Mouse (Mus musculus) granulocyte monocyte progenitor cell, adult 5-6 weeks (primary cell): ENCODE measurements around the gene Tirap. TPM values are rescaled to one million over a fixed set of nuclear protein-coding genes. Genes with fewer than 3 reads are reported as not detected.
"Not testable (repeated sequence)": the region's sequence is repeated elsewhere in the genome, so short reads cannot be mapped to it uniquely, and the experiment has no call there.

Source experiments
- ATAC-seq: replicated peaks from 2 replicates; pipeline ENCODE4 v1.8.0; 2016; ENCODE audit warnings: mild to moderate bottlenecking, moderate TSS enrichment, inconsistent platforms; ENCODE audit not compliant: poor library complexity, severe bottlenecking
- total RNA-seq, 2 experiments: library from RNA; stranded (forward) in 1 of 2; stranded (reverse) in 1 of 2; fragments of 200-712, 200-1000 nt in 1 of 2; fragments of >200 nt in 1 of 2; fragmentation: Nextera tagmentation in 1 of 2; gene quantifications; 2 replicates each; pipeline ENCODE4 v1.2.3; 2014 to 2017

The Tirap gene
- total RNA-seq, 2 experiments from 2014 or later: 10.2 to 12.5 TPM

DNA sequence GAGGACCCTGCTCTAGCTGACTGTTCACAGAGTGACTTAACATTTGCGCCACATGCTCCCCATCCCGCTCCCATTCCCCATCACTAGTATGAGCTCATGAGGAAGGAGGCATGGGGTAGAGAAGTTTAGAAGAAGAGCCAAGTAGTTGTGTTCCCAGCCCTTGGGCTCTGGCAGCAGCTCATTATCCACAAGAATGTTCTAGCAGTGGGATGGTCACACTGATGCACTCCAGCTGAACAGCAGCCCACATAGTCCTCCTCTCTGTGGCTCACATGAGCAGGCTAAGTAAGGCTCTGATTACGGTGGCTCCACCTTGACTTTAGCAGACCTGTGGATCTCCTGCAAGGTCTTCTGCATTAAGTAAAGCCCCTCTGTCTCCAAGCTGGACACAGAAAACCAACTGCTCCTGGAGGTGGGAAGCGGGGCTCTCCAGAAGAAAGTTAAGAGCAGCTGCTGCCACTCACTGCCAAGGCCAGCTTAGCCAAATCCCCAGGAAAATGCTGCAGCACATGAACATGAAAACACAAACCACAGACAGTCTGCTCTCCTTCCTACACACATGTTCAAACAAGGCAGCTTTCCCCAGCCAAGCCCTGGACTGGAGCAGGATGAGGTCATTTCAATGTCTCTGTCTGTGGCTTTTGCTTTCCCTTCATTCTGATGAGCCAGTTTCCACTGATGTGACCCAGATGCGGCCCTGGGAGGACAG lies 43.9 kb downstream of the Tirap start:
- no peak for ATAC-seq

DNA sequence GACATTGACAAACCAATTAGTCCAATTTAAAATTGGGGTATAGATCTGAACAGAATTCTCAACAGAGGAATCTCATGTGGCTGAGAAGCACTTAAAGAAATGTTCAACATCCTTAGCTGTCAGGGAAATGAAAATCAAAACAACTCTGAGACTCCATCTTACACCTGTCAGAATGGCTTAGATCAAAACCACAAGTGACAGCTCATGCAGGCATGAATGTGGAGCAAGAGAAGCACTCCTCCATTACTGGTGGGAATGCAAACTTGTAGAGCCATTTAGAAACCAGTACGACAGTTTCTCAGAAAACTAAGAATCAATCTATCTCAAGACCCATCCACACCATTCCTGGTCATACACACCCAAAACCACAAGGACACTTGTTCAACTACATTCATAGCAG lies 47.2 kb downstream of the Tirap start:
- no peak for ATAC-seq

DNA sequence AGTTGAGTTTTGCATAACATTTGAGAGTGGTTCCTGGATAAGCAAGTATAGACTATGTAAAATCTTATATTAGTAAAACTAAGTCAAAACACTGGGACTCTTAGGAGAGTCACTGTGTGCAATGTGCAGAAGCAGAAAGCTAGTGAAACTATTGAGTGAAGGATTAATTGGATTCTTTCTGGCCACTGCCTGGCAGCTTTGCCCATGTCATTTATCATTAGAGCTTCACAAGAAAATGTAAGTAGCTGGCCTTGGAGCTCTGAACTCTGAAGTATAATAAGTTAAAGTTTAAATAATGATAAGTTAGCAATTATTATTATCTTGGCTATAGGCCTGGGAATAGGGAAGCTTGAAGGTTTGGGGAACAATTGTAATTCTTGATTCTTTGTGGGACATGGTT lies 51.3 kb downstream of the Tirap start:
- ATAC-seq: not testable (repeated sequence)

DNA sequence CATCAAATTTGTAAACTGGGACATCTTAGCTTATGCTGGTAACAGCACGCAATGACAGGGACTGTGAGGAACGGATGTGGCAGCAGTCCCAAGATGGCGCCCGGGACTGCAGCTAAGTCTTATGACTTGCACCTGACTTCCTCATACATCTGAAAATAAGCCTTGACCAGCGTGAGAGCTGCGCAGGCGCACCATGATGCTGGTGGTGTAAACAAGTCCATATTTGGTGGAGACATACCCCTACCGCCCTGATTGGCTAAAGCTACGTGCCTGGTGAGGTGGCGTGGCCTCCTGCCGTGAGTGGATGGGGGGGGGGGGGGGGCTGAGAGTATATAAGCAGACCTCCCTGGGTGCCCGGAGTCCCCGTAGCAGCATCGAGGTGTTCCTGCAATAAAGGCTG lies 52.8 kb downstream of the Tirap start:
- not testable (repeated sequence) for ATAC-seq

DNA sequence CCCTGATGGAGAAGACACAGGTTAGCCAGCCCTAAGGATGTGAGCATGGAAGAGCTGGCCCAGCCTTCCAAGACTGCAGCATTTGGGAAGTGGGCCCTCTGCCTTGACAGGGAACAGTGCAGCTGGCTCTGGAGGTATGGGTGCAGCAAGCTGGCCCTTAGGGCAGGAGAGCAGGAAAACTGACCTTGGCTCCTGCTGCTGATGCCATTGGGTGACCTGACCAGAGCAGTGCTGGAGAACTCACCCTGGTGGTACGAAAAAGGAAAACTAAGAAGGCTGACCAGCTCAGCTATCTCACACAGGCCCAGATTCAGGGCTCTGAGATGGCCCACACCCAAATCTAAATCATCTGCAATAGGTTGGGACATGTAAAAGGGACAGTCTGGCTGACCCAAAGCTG lies 54.3 kb downstream of the Tirap start:
- ATAC-seq: no peak

DNA sequence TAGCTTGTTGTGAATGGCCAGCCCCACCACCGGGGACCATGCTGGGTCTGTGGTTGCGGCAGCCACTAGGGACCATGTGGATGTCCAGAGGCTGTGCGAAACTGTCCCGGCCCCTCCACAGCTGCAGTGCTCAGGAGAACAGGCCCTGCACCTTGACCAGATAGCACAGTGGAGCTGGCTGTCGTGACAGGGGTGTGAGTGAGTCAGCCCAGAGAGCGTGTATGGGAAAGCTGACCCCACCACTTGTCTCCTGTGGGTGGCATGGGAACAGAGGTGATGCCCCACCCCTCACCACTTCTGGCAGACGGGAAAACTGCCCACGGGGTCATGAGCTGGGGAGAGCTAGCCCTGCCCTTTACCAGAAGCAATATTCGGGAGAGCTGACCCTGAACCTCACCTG lies 55.0 kb downstream of the Tirap start:
- ATAC-seq: no peak

DNA sequence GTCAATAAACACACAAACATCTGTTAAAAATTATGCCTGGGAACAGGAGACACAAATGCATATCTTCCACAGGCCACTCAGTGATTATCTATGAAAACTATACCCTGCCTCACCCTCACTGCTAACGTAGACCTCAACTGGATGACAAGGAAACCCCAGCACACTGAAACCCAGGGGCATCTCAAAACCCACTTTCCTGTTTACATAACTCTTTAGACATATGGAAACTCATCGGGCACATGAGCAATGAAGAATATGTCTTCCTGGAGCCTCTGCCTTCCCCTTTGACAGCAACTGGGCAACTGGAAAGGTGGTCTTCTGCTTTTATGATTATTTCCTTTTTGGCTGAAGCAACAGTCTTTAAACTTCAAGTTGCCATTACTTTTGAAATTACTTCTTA lies 57.9 kb downstream of the Tirap start:
- peak; percentile 79 for ATAC-seq

DNA sequence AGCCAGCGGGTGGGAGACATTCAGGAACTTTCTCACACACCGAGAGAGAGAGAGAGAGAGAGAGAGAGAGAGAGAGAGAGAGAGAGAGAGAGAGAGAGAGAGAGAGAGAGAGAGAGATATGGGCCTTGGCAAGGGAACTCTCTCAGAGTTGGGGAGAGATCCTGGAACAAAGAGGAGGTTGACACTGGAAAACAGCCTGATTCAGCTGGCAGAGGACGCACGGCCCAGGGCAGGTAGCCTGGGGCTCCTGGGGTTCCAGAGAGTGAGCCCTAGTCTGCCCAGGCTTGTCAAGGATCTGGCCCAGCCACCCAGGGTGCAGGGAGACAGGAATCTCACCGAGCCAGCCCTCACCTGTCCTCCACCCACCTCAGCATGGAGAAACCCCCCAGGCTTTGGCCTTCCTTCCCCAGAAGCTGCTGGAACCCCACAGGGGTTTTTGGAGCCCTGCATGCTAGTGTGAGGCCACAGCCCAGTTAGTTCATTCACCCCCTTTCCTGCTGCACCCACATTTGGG lies 60.8 kb downstream of the Tirap start:
- no peak for ATAC-seq

DNA sequence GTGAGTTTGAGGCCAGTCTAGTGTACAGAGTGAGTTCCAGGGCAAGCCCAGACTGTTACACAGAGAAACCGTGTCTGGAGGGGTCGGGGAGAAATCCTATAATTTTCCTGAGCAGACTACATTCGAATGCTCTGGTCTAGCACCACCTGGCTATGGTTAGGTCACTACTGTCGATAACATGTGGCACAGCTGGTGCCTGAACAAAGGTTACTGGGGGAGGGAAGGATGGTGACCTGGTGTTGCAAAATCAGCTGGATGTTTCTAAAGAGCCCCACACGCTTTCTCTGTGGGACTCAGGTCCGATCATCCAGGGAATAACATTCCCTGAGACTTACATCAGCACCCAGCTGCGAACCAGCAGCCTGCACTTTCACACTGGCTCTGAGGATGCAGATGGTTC lies 62.1 kb downstream of the Tirap start:
- ATAC-seq: no peak; the same call in 1 of the 2 replicates

DNA sequence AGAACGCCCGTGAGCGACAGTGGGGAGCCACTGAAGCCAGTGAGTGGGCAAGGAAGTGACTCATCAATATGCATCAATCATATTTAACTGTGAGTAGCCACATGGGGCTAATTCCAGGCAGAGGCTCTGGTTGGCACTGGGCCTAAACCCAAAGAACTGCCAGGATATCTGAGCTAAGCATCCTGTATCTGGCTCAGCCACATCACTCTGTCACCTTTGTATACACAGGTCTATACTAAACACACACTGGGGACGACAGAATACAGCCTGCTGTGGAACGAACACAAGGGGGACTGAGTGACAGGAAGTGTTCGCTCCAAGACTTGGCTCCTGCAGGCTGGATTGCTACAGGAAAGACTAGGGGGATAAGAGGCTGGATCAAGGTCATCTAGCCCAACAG lies 64.5 kb downstream of the Tirap start:
- ATAC-seq: no peak; the same call in 1 of the 2 replicates

Other genes with a start within 250 kb of the Tirap start
- 39.2 and 44.6 TPM in 2 replicates for gene St3gal4, start 81.0 kb downstream of the Tirap start, total RNA-seq (2014; fragmentation: Nextera tagmentation)
- 35.6 and 41.8 TPM in 2 replicates for gene St3gal4, start 81.0 kb downstream of the Tirap start, total RNA-seq (2017)
- gene Dcps, start 24.2 kb downstream of the Tirap start, total RNA-seq (2014; fragmentation: Nextera tagmentation): 68.1 and 71.8 TPM in 2 replicates
- gene Dcps, start 24.2 kb downstream of the Tirap start, total RNA-seq (2017): 61.8 and 66.6 TPM in 2 replicates
- gene Srpr, start 116 bp downstream of the Tirap start, total RNA-seq (2014; fragmentation: Nextera tagmentation): 71.1 and 86.8 TPM in 2 replicates
- gene Srpr, start 116 bp downstream of the Tirap start, total RNA-seq (2017): 75.6 and 85.4 TPM in 2 replicates
- 33.0 and 46.3 TPM in 2 replicates for gene Foxred1, start 10.8 kb upstream of the Tirap start, total RNA-seq (2014; fragmentation: Nextera tagmentation)
- gene Foxred1, start 10.8 kb upstream of the Tirap start, total RNA-seq (2017): 34.3 and 38.1 TPM in 2 replicates
- gene Fam118b, start 67.5 kb upstream of the Tirap start, total RNA-seq (2014; fragmentation: Nextera tagmentation): 24.8 and 30.9 TPM in 2 replicates
- gene Fam118b, start 67.5 kb upstream of the Tirap start, total RNA-seq (2017): 10.6 and 14.3 TPM in 2 replicates
- 16.1 and 20.4 TPM in 2 replicates for gene Rpusd4, start 67.6 kb upstream of the Tirap start, total RNA-seq (2014; fragmentation: Nextera tagmentation)
- 15.0 and 17.8 TPM in 2 replicates for gene Rpusd4, start 67.6 kb upstream of the Tirap start, total RNA-seq (2017)
- gene Cdon, start 220.8 kb upstream of the Tirap start, total RNA-seq (2014; fragmentation: Nextera tagmentation): 0.09 and 1.0 TPM in 2 replicates
- 0.46 and 1.2 TPM in 2 replicates for gene Cdon, start 220.8 kb upstream of the Tirap start, total RNA-seq (2017)